Mouse (Mus musculus) kidney, embryonic 16.5 days (tissue): Measurements from ENCODE around the gene Sde2. TPM values are rescaled to one million over a fixed set of nuclear protein-coding genes. Genes with fewer than 3 reads are reported as not detected.

ENCODE experiments used
- ATAC-seq: fragments of 200-750 bp; cut with Nextera tagmentation; 2 replicates; pipeline ENCODE4 v1.8.0; 2017; ENCODE audit warnings: moderate TSS enrichment; ENCODE audit not compliant: low FRiP score, low TSS enrichment
- H3K27ac ChIP-seq: fragments of 300-500 bp; sonication (generic); 2 replicates; pipeline ENCODE4 v1.5.1; 2014; ENCODE audit warnings: low read length
- H3K27me3 ChIP-seq: fragments of 300-500 bp; sonication (generic); 2 replicates; pipeline ENCODE4 v1.6.1; 2014; ENCODE audit warnings: low read length, control low read depth, mixed read lengths; ENCODE audit not compliant: insufficient read depth
- H3K36me3 ChIP-seq: fragments of 300-500 bp; sonication (generic); 2 replicates; pipeline ENCODE4 v1.6.1; 2014; ENCODE audit warnings: low read length, control low read depth, mixed read lengths; ENCODE audit not compliant: insufficient read depth
- H3K4me1 ChIP-seq: fragments of 300-500 bp; sonication (generic); 2 replicates; pipeline ENCODE4 v1.6.1; 2014; ENCODE audit warnings: low read length, control low read depth, mixed read lengths; ENCODE audit not compliant: insufficient read depth
- H3K4me2 ChIP-seq: fragments of 300-500 bp; sonication (generic); replicated peaks from 2 replicates; pipeline ENCODE4 v1.6.1; 2014; ENCODE audit warnings: low read depth, low read length
- H3K4me3 ChIP-seq: fragments of 300-500 bp; sonication (generic); 2 replicates; pipeline ENCODE4 v1.5.1; 2014; ENCODE audit warnings: mild to moderate bottlenecking, low read length
- H3K9ac ChIP-seq: fragments of 300-500 bp; sonication (generic); replicated peaks from 2 replicates; pipeline ENCODE4 v1.6.1; 2014; ENCODE audit warnings: low read length
- H3K9me3 ChIP-seq: fragments of 300-500 bp; sonication (generic); 2 replicates; pipeline ENCODE4 v1.6.1; 2016; ENCODE audit warnings: low read length, control low read depth
- WGBS: fragments of 180-500 bp; shearing (Covaris S2); extraction: QIAGEN DNeasy Blood & Tissue Kit; methylation state at CpG from one replicate; pipeline ENCODE4 v1.1.7; 2014; 5-methylcytosine and 5-hydroxymethylcytosine counted together
- polyA plus RNA-seq: library from polyadenylated mRNA; unstranded; fragments of >200 nt; fragmentation: Nextera tagmentation; extraction: Ambion mirVana; gene quantifications from 2 replicates; pipeline ENCODE4 v1.2.1, GENCODE M21; 2015

Sde2 gene
- polyA plus RNA-seq, 1 experiment from 2014 or later = 41.4 TPM

GRCm38 (mm10) chr1:180916425-180916824 is 65.5 kb downstream of the Sde2 start:
- Histone ChIP-seq H3K36me3 (no peaks in the 10 kb centered on the region), H3K4me1 (no peaks in the 10 kb centered on the region), H3K9me3 (no peaks in the 10 kb centered on the region), H3K4me2 (no peak overlapping the region), H3K27ac (no peak overlapping the region), H3K4me3 (no peak overlapping the region), H3K9ac (no peak overlapping the region), H3K27me3 (no peaks in the 10 kb centered on the region)
- WGBS = 88% methylated on average over 11 of the region's 11 CpGs
- no peak for ATAC-seq

GRCm38 (mm10) chr1:180917053-180917452 is 66.1 kb downstream of the Sde2 start:
- Histone ChIP-seq H3K36me3 (no peaks in the 10 kb centered on the region), H3K27me3 (no peaks in the 10 kb centered on the region), H3K27ac (no peak overlapping the region), H3K9ac (no peak overlapping the region), H3K9me3 (no peaks in the 10 kb centered on the region), H3K4me1 (no peaks in the 10 kb centered on the region), H3K4me2 (no peak overlapping the region), H3K4me3 (no peak overlapping the region)
- 53% methylated on average over 1 of the region's 1 CpGs for WGBS
- ATAC-seq = no peak

Other genes with a start within 250 kb of the Sde2 start
- 18.6 and 20.5 TPM in 2 replicates for gene Lin9, start 210.0 kb upstream of the Sde2 start, polyA plus RNA-seq
- 0.41 and 0.55 TPM in 2 replicates for gene Mixl1, start 154.1 kb upstream of the Sde2 start, polyA plus RNA-seq
- 22.7 and 23.3 TPM in 2 replicates for gene Acbd3, start 125.1 kb upstream of the Sde2 start, polyA plus RNA-seq
- gene H3f3a, start 37.2 kb upstream of the Sde2 start, polyA plus RNA-seq = 2,516 and 2,589 TPM in 2 replicates
- 0.12 TPM in 1 of 2 replicates, not detected in the other for gene Lefty2, start 42.0 kb downstream of the Sde2 start, polyA plus RNA-seq
- 111 TPM in 2 replicates for gene Pycr2, start 53.2 kb downstream of the Sde2 start, polyA plus RNA-seq
- gene Lefty1, start 83.9 kb downstream of the Sde2 start, polyA plus RNA-seq = 1.2 TPM in 2 replicates
- 11.8 and 13.1 TPM in 2 replicates for gene Tmem63a, start 91.2 kb downstream of the Sde2 start, polyA plus RNA-seq
- gene Ephx1, start 169.8 kb downstream of the Sde2 start, polyA plus RNA-seq = 7.1 and 8.3 TPM in 2 replicates
- 0.09 TPM in 1 of 2 replicates, not detected in the other for gene 9130409I23Rik, start 200.1 kb downstream of the Sde2 start, polyA plus RNA-seq